Mouse (Mus musculus) CH12.LX (cell line): Measurements from ENCODE around the gene Zfp773. TPM values are rescaled to one million over a fixed set of nuclear protein-coding genes. Genes with fewer than 3 reads are reported as not detected.
"Not testable (repeated sequence)": the region's sequence is repeated elsewhere in the genome, so short reads cannot be mapped to it uniquely, and the experiment has no call there.

Experiments
- DNase-seq: peaks from one replicate; pipeline ENCODE4 v3.0.0-alpha.2; 2013; ENCODE audit errors: extremely low read depth
- H3K27ac ChIP-seq: 2 replicates; pipeline ENCODE4 v1.5.1; 2012; ENCODE audit warnings: low read depth, mild to moderate bottlenecking, control low read depth, moderate library complexity; ENCODE audit not compliant: insufficient read depth
- H3K27me3 ChIP-seq: replicated peaks from 2 replicates; pipeline ENCODE3; 2012; ENCODE audit warnings: inconsistent platforms
- H3K36me3 ChIP-seq, 2 experiments: replicated peaks in 1 of 2; 2 replicates each; pipeline versions ENCODE3 to v1.6.1; 2012; ENCODE audit warnings: inconsistent platforms in 1 of 2, low read length in 1 of 2, mild to moderate bottlenecking in 1 of 2, mixed read lengths in 1 of 2, moderate library complexity in 1 of 2; ENCODE audit not compliant: control insufficient read depth in 1 of 2, insufficient read depth in 1 of 2
- H3K4me1 ChIP-seq, 2 experiments: 2 replicates each; pipeline ENCODE4 v1.6.1; 2012; ENCODE audit warnings: inconsistent platforms in 1 of 2, moderate library complexity in 1 of 2; ENCODE audit not compliant: insufficient read depth in 2 of 2, control insufficient read depth in 1 of 2
- H3K4me2 ChIP-seq: 2 replicates; pipeline ENCODE4 v1.6.1; 2012; ENCODE audit warnings: low read depth, mild to moderate bottlenecking, control low read depth; ENCODE audit not compliant: poor library complexity, insufficient read depth, severe bottlenecking
- H3K4me3 ChIP-seq, 3 experiments: fragments of 150-350 bp in 1 of 3; sonication (generic) in 1 of 3; replicated peaks in 1 of 3; 2 replicates each; pipeline versions ENCODE3 to v1.5.1; 2011 to 2012; ENCODE audit warnings: low read depth in 2 of 3, low read length in 2 of 3, mild to moderate bottlenecking in 2 of 3, moderate library complexity in 2 of 3, control low read depth in 1 of 3, improper control_type of control experiment in 1 of 3, inconsistent platforms in 1 of 3, mixed read lengths in 1 of 3; ENCODE audit not compliant: poor library complexity in 1 of 3
- H3K79me2 ChIP-seq: replicated peaks from 2 replicates; pipeline ENCODE4 v1.6.1; 2012; ENCODE audit warnings: mild to moderate bottlenecking, moderate library complexity; ENCODE audit not compliant: control insufficient read depth, poor library complexity, insufficient read depth, severe bottlenecking; ENCODE audit errors: extremely low read depth
- H3K9ac ChIP-seq: 2 replicates; pipeline ENCODE4 v1.6.1; 2012; ENCODE audit warnings: low read depth, mild to moderate bottlenecking, control low read depth, moderate library complexity; ENCODE audit not compliant: insufficient read depth
- H3K9me3 ChIP-seq: replicated peaks from 2 replicates; pipeline ENCODE3; 2012; ENCODE audit warnings: low read length, inconsistent platforms, mixed read lengths
- BHLHE40 ChIP-seq: IDR thresholded peaks from 2 replicates; pipeline ENCODE4 v1.6.1; 2011; ENCODE audit warnings: mild to moderate bottlenecking, low read depth, low read length, improper control_type of control experiment
- CHD1 ChIP-seq: IDR thresholded peaks from 2 replicates; pipeline ENCODE4 v1.6.1; 2012; ENCODE audit warnings: low read depth, low read length, improper control_type of control experiment, inconsistent platforms
- CHD2 ChIP-seq: IDR thresholded peaks from 2 replicates; pipeline ENCODE4 v1.6.1; 2011; ENCODE audit warnings: low read length, improper control_type of control experiment
- CTCF ChIP-seq, 2 experiments: IDR thresholded peaks in 1 of 2; conservative IDR thresholded peaks in 1 of 2; 2 replicates each; pipeline ENCODE4 v1.5.1; 2011 to 2012; ENCODE audit warnings: low read depth in 2 of 2, low read length in 2 of 2, improper control_type of control experiment in 1 of 2, inconsistent platforms in 1 of 2, mild to moderate bottlenecking in 1 of 2, moderate library complexity in 1 of 2
- ELF1 ChIP-seq: IDR thresholded peaks from 2 replicates; pipeline ENCODE4 v1.6.1; 2014; ENCODE audit warnings: low read depth, mild to moderate bottlenecking, inconsistent platforms, low read length, improper control_type of control experiment
- EP300 ChIP-seq: IDR thresholded peaks from 2 replicates; pipeline ENCODE4 v1.6.1; 2011; ENCODE audit warnings: low read length, improper control_type of control experiment
- GABPA ChIP-seq: IDR thresholded peaks from 2 replicates; pipeline ENCODE4 v1.6.1; 2012; ENCODE audit warnings: low read depth, low read length, improper control_type of control experiment, inconsistent platforms; ENCODE audit not compliant: insufficient replicate concordance
- IRF4 ChIP-seq: IDR thresholded peaks from 2 replicates; pipeline ENCODE4 v1.6.1; 2014; ENCODE audit warnings: low read depth, mild to moderate bottlenecking, inconsistent platforms, low read length, improper control_type of control experiment
- KAT2A ChIP-seq: IDR thresholded peaks from 2 replicates; pipeline ENCODE4 v1.6.1; 2012; ENCODE audit warnings: low read length, improper control_type of control experiment, inconsistent platforms; ENCODE audit not compliant: insufficient replicate concordance
- MAFK ChIP-seq: IDR thresholded peaks from 2 replicates; pipeline ENCODE4 v1.6.1; 2011; ENCODE audit warnings: low read length, improper control_type of control experiment; ENCODE audit not compliant: insufficient replicate concordance
- MAZ ChIP-seq: IDR thresholded peaks from 2 replicates; pipeline ENCODE4 v1.6.1; 2012; ENCODE audit warnings: low read depth, mild to moderate bottlenecking, inconsistent platforms, low read length, improper control_type of control experiment, moderate library complexity
- MEF2A ChIP-seq: IDR thresholded peaks from 2 replicates; pipeline ENCODE4 v1.6.1; 2014; ENCODE audit warnings: low read depth, mild to moderate bottlenecking, inconsistent platforms, low read length, improper control_type of control experiment, borderline replicate concordance
- MXI1 ChIP-seq: IDR thresholded peaks from 2 replicates; pipeline ENCODE4 v1.6.1; 2011; ENCODE audit warnings: mild to moderate bottlenecking, low read depth, low read length, improper control_type of control experiment
- NELFE ChIP-seq: IDR thresholded peaks from 2 replicates; pipeline ENCODE4 v1.6.1; 2011; ENCODE audit warnings: low read depth, low read length, improper control_type of control experiment
- PAX5 ChIP-seq: IDR thresholded peaks from 2 replicates; pipeline ENCODE4 v1.6.1; 2012; ENCODE audit warnings: low read length, inconsistent platforms, mixed read lengths
- POLR2A ChIP-seq: IDR thresholded peaks from 2 replicates; pipeline ENCODE4 v1.6.1; 2011; ENCODE audit warnings: low read depth, mild to moderate bottlenecking, improper control_type of control experiment, low read length
- POLR2AphosphoS2 ChIP-seq: IDR thresholded peaks from 2 replicates; pipeline ENCODE4 v1.6.1; 2011; ENCODE audit warnings: low read depth, low read length, improper control_type of control experiment
- RAD21 ChIP-seq: IDR thresholded peaks from 2 replicates; pipeline ENCODE4 v1.6.1; 2011; ENCODE audit warnings: low read depth, mild to moderate bottlenecking, low read length, improper control_type of control experiment, moderate library complexity
- SIN3A ChIP-seq: IDR thresholded peaks from 2 replicates; pipeline ENCODE4 v1.6.1; 2012; ENCODE audit warnings: low read length, improper control_type of control experiment, inconsistent platforms
- SMC3 ChIP-seq: IDR thresholded peaks from 2 replicates; pipeline ENCODE4 v1.6.1; 2011; ENCODE audit warnings: low read depth, low read length, improper control_type of control experiment
- TBP ChIP-seq: conservative IDR thresholded peaks from 2 replicates; pipeline ENCODE4 v1.6.1; 2011; ENCODE audit warnings: low read depth, low read length, improper control_type of control experiment
- ZNF384 ChIP-seq: IDR thresholded peaks from 2 replicates; pipeline ENCODE4 v1.6.1; 2012; ENCODE audit warnings: low read depth, low read length, improper control_type of control experiment, inconsistent platforms
- dilution Hi-C: fragments of 300-500 bp; cut with MboI; formaldehyde crosslinking; loops from 2 replicates; pipeline ENCODE4 v1.14.3; 2020; ENCODE audit warnings: low sequenced_read_pairs; ENCODE audit not compliant: extremely low pct_unique_long_range_greater_than_20kb, extremely low pct_ligation_motif_present
- in situ Hi-C: fragments of 300-500 bp; cut with MboI; formaldehyde crosslinking; loops from 3 replicates; pipeline ENCODE4 v1.14.3; 2019; ENCODE audit warnings: low sequenced_read_pairs, low pct_ligation_motif_present, low pct_unique_long_range_greater_than_20kb, mixed read lengths
- polyA plus RNA-seq: library from polyadenylated mRNA; unstranded; fragments of >175 nt; gene quantifications from 2 replicates; pipeline ENCODE4 v1.2.1, GENCODE M21; 2012; ENCODE audit warnings: low read depth; ENCODE audit not compliant: insufficient read length
- total RNA-seq, 2 experiments: library from RNA; depleted of rRNA; stranded (reverse); fragments of 300-350 nt in 1 of 2; fragments of >200 nt in 1 of 2; gene quantifications; 2 replicates each; pipeline ENCODE4 v1.2.3; 2012 to 2014

The Zfp773 gene
- total and polyA plus RNA-seq, 3 experiments, result 4.3 to 6.4 (median 5.1) TPM

GRCm38 (mm10) chr7:7130491-7131124, 5.9 kb downstream of the Zfp773 start:
- Histone ChIP-seq H3K4me1 (peaks cover 9 to 28% of the 10 kb centered on the region in 2 experiments), H3K4me3 (peak overlapping the region; percentile 49 to 75 (median 74)), H3K36me3 (peaks cover 8 to 31% of the 10 kb centered on the region in 2 experiments), H3K9ac (peak overlapping the region; percentile 98), H3K27ac (peak overlapping the region; percentile 77)
- H3K79me2 ChIP-seq, H3K9me3 ChIP-seq, in situ Hi-C loops, H3K27me3 ChIP-seq, dilution Hi-C loops, H3K4me2 ChIP-seq: not testable (repeated sequence)
- TF ChIP-seq POLR2AphosphoS2 (0 out of 2 replicates have a peak, but pooled peaks have one; percentile 25), TBP (0 out of 2 replicates have a peak, but pooled peaks have one; percentile 45), CHD1 (0 out of 2 replicates have a peak, but pooled peaks have one; percentile 54), SIN3A (peak; percentile 63), POLR2A (peak; percentile 59), ELF1 (peak; percentile 82)
- peak; percentile 43 for DNase-seq

DNA sequence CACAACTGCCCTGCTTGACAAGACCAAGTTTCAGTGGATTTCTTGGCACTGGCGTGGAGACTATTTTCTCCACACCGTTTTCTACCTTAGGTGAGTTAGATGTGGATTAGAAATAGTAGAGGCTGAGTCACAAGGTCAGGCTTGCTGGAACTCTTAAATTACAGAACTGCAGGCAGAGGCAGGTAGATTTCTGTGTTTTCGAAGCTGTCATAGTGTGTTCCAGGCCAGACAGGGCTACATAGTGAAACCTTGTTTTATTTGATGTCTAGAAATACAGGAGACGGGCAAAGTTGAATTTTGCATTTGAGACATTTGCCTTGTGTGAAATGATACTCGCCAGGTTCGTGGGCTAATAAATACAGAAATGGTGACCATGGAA, 15.0 kb downstream of the Zfp773 start:
- Histone ChIP-seq H3K9me3 (no peaks in the 10 kb centered on the region), H3K9ac (peak overlapping the region; percentile 25; the same call in 1 of the 2 replicates), H3K4me1 (peaks cover 0 to 24% of the 10 kb centered on the region in 2 experiments; a peak in 2 of 4 replicates), H3K79me2 (peaks cover 12% of the 10 kb centered on the region; the same call in 1 of the 2 replicates), H3K4me3 (peak overlapping the region; percentile 27 to 73 (median 60)), H3K4me2 (peak overlapping the region; percentile 99), H3K27me3 (no peaks in the 10 kb centered on the region), H3K27ac (no peak overlapping the region), H3K36me3 (peaks cover 41 to 50% of the 10 kb centered on the region in 2 experiments)
- in situ Hi-C loops (no loop called here), dilution Hi-C loops (no loop called here)
- DNase-seq, result no peak
- TF ChIP-seq CHD1 (no peak), MAFK (no peak), ZNF384 (no peak), BHLHE40 (no peak), SIN3A (no peak), EP300 (no peak), GABPA (no peak)

GRCm38 (mm10) chr7:7120921-7121601, 15.5 kb downstream of the Zfp773 start, which contains the start of gene Zfp954:
Gene Zfp954 (minus strand): TSS chr7:7121488.
- H3K4me2 ChIP-seq, result peak within 1 kb of the TSS; percentile 99
- H3K9me3 ChIP-seq, result no peaks in the 10 kb centered on the region
- peak within 1 kb of the TSS; percentile 89 for H3K9ac ChIP-seq
- dilution Hi-C loops, result no loop called here
- H3K4me1 ChIP-seq, result peaks cover 0 to 20% of the 10 kb centered on the region in 2 experiments; a peak in 2 of 4 replicates
- in situ Hi-C loops, result no loop called here
- peaks cover 45 to 50% of the 10 kb centered on the region in 2 experiments for H3K36me3 ChIP-seq
- peak; percentile 88 for DNase-seq
- peak within 1 kb of the TSS; percentile 60 to 98 (median 73) for H3K4me3 ChIP-seq
- peaks cover 12% of the 10 kb centered on the region; the same call in 1 of the 2 replicates for H3K79me2 ChIP-seq
- no peaks in the 10 kb centered on the region for H3K27me3 ChIP-seq
- H3K27ac ChIP-seq, result peak within 1 kb of the TSS; percentile 78
- TF ChIP-seq MXI1 (peak; percentile 44; the same call in 1 of the 2 replicates), KAT2A (peak; percentile 90; the same call in 1 of the 2 replicates), MAZ (0 out of 2 replicates have a peak, but pooled peaks have one; percentile 60), RAD21 (peak; percentile 68), IRF4 (0 out of 2 replicates have a peak, but pooled peaks have one; percentile 16), PAX5 (no peak), CTCF (conservative IDR thresholded peaks at IDR 0.05 in 1 of 2, IDR thresholded peaks at IDR 0.05 in 1 of 2; ENCODE audit: low read depth in 2 of 2, low read length in 2 of 2) (peak in 1 of 2 experiments; percentile 79; a peak in 2 of 4 replicates), CHD2 (no peak), SIN3A (peak; percentile 87), TBP (peak; percentile 85), ELF1 (peak; percentile 85), MEF2A (peak; percentile 31; the same call in 1 of the 2 replicates), NELFE (peak; percentile 75), GABPA (no peak; the same call in 1 of the 2 replicates), POLR2A (peak; percentile 84), SMC3 (peak; percentile 71)
